Mouse (Mus musculus) urinary bladder, postnatal 0 days (tissue): ENCODE data around the gene Abca6. TPM values are rescaled to one million over a fixed set of nuclear protein-coding genes. Genes with fewer than 3 reads are reported as not detected.

Source experiments
- polyA plus RNA-seq: library from polyadenylated mRNA; unstranded; fragments of >200 nt; fragmentation: Nextera tagmentation; extraction: Ambion mirVana; gene quantifications from 2 replicates; pipeline ENCODE4 v1.2.1, GENCODE M21; 2015

The Abca6 gene
- 1.6 TPM in 2 replicates for polyA plus RNA-seq

GRCm38 (mm10) chr11:110251534-110251933 is at the start of gene Abca6:
Gene Abca6, minus strand, starts transcription at chr11:110251776.

GRCm38 (mm10) chr11:110167459-110168251 is 83.9 kb downstream of the Abca6 start, which contains the start of gene Abca9:
Gene Abca9, minus strand, starts transcription at chr11:110168196.

Other genes with a start within 250 kb of the Abca6 start
- 1.2 and 2.0 TPM in 2 replicates for gene Abca8a, start 155.8 kb downstream of the Abca6 start, polyA plus RNA-seq
- 2.0 and 2.2 TPM in 2 replicates for gene Abca9, start 83.6 kb downstream of the Abca6 start, polyA plus RNA-seq
- 3.2 and 4.1 TPM in 2 replicates for gene Abca5, start 85.9 kb upstream of the Abca6 start, polyA plus RNA-seq
- 3.0 and 3.7 TPM in 2 replicates for gene Map2k6, start 147.3 kb upstream of the Abca6 start, polyA plus RNA-seq